Mouse (Mus musculus) embryonic facial prominence, embryonic 10.5 days (tissue): ENCODE results near the gene Acsf3. TPM values are rescaled to one million over a fixed set of nuclear protein-coding genes. Genes with fewer than 3 reads are reported as not detected.

Source experiments
- DNase-seq: peaks from one replicate; pipeline ENCODE4 v3.0.0-alpha.2; 2017; ENCODE audit warnings: low spot score
- H3K27ac ChIP-seq: fragments of 300-500 bp; sonication (generic); replicated peaks from 2 replicates; pipeline ENCODE4 v1.5.1; 2016; ENCODE audit warnings: mild to moderate bottlenecking
- H3K27me3 ChIP-seq: fragments of 300-500 bp; sonication (generic); replicated peaks from 2 replicates; pipeline ENCODE4 v1.6.1; 2016; ENCODE audit warnings: low read depth, mild to moderate bottlenecking; ENCODE audit not compliant: poor library complexity, severe bottlenecking
- H3K36me3 ChIP-seq: fragments of 300-500 bp; sonication (generic); replicated peaks from 2 replicates; pipeline ENCODE4 v1.6.1; 2016; ENCODE audit warnings: mild to moderate bottlenecking, moderate library complexity
- H3K4me1 ChIP-seq: fragments of 300-500 bp; sonication (generic); 2 replicates; pipeline ENCODE4 v1.6.1; 2016
- H3K4me3 ChIP-seq: fragments of 300-500 bp; sonication (generic); 2 replicates; pipeline ENCODE4 v1.5.1; 2016; ENCODE audit warnings: mild to moderate bottlenecking, moderate library complexity
- H3K9me3 ChIP-seq: fragments of 300-500 bp; sonication (generic); 2 replicates; pipeline ENCODE4 v1.6.1; 2016; ENCODE audit warnings: mild to moderate bottlenecking
- WGBS: fragments of 180-500 bp; shearing (Covaris S2); methylation state at CpG from one replicate; pipeline ENCODE4 v1.1.7; 2016; 5-methylcytosine and 5-hydroxymethylcytosine counted together
- polyA plus RNA-seq: library from polyadenylated mRNA; unstranded; fragments of >200 nt; fragmentation: Nextera tagmentation; extraction: Ambion mirVana; gene quantifications from 2 replicates; pipeline ENCODE4 v1.2.1, GENCODE M21; 2016

Acsf3 gene
- polyA plus RNA-seq, 1 experiment from 2014 or later: 16.4 TPM

- DNase-seq: peak; percentile 35
- no peak overlapping the region for H3K4me3 ChIP-seq
- 38% methylated on average over 13 of the region's 13 CpGs for WGBS
- H3K27me3 ChIP-seq: 0 out of 2 replicates have a peak, but pooled peaks cover 3% of the 10 kb centered on the region
- no peaks in the 10 kb centered on the region for H3K9me3 ChIP-seq
- H3K4me1 ChIP-seq: peaks cover 19% of the 10 kb centered on the region
- peak overlapping the region; percentile 59 for H3K27ac ChIP-seq
- H3K36me3 ChIP-seq: peaks cover 28% of the 10 kb centered on the region
Observed at GRCm38 (mm10) chr8:122817724-122818496, 42.6 kb downstream of the Acsf3 start.

GRCm38 (mm10) chr8:122819776-122820175 lies 44.5 kb downstream of the Acsf3 start:
- 81% methylated on average over 11 of the region's 11 CpGs for WGBS
- no peak overlapping the region for H3K4me3 ChIP-seq
- H3K4me1 ChIP-seq: peaks cover 29% of the 10 kb centered on the region
- H3K36me3 ChIP-seq: peaks cover 18% of the 10 kb centered on the region
- H3K27ac ChIP-seq: no peak overlapping the region
- no peak for DNase-seq
- H3K27me3 ChIP-seq: 0 out of 2 replicates have a peak, but pooled peaks cover 3% of the 10 kb centered on the region
- H3K9me3 ChIP-seq: no peaks in the 10 kb centered on the region

- no peaks in the 10 kb centered on the region for H3K9me3 ChIP-seq
- WGBS: 30% methylated on average over 5 of the region's 5 CpGs
- no peak for DNase-seq
Observed at GRCm38 (mm10) chr8:122824571-122824970, 49.3 kb downstream of the Acsf3 start.

GRCm38 (mm10) chr8:122824986-122825385 lies 49.7 kb downstream of the Acsf3 start:
- WGBS: 82% methylated on average over 9 of the region's 9 CpGs
- H3K27ac ChIP-seq: no peak overlapping the region
- H3K4me3 ChIP-seq: no peak overlapping the region
- peaks cover 31% of the 10 kb centered on the region for H3K4me1 ChIP-seq
- H3K27me3 ChIP-seq: peaks cover 11% of the 10 kb centered on the region
- DNase-seq: no peak
- H3K9me3 ChIP-seq: no peaks in the 10 kb centered on the region
- no peaks in the 10 kb centered on the region for H3K36me3 ChIP-seq

More at GRCm38 (mm10) chr8:122824571-122824970, 49.3 kb downstream of the Acsf3 start:
- Histone ChIP-seq H3K4me1 (peaks cover 31% of the 10 kb centered on the region), H3K4me3 (no peak overlapping the region), H3K27me3 (peaks cover 11% of the 10 kb centered on the region), H3K27ac (peak overlapping the region; percentile 26; the same call in 1 of the 2 replicates), H3K36me3 (no peaks in the 10 kb centered on the region)

- Histone ChIP-seq H3K27ac (no peak overlapping the region), H3K27me3 (peaks cover 11% of the 10 kb centered on the region), H3K4me1 (peaks cover 34% of the 10 kb centered on the region), H3K4me3 (no peak overlapping the region), H3K36me3 (no peaks in the 10 kb centered on the region), H3K9me3 (no peaks in the 10 kb centered on the region)
- WGBS: 82% methylated on average over 8 of the region's 8 CpGs
- DNase-seq: no peak
Observed at GRCm38 (mm10) chr8:122825408-122825807, 50.1 kb downstream of the Acsf3 start.

GRCm38 (mm10) chr8:122829396-122829795 lies 54.1 kb downstream of the Acsf3 start:
- H3K27me3 ChIP-seq: peaks cover 11% of the 10 kb centered on the region
- no peaks in the 10 kb centered on the region for H3K36me3 ChIP-seq
- H3K9me3 ChIP-seq: no peaks in the 10 kb centered on the region
- 75% methylated on average over 3 of the region's 3 CpGs for WGBS
- H3K4me1 ChIP-seq: peaks cover 28% of the 10 kb centered on the region
- H3K4me3 ChIP-seq: no peak overlapping the region
- no peak for DNase-seq
- H3K27ac ChIP-seq: no peak overlapping the region

- Histone ChIP-seq H3K9me3 (no peaks in the 10 kb centered on the region), H3K36me3 (no peaks in the 10 kb centered on the region), H3K27me3 (peaks cover 11% of the 10 kb centered on the region), H3K4me3 (no peak overlapping the region), H3K27ac (no peak overlapping the region), H3K4me1 (peaks cover 22% of the 10 kb centered on the region)
- DNase-seq: peak; percentile 90
- WGBS: 45% methylated on average over 8 of the region's 8 CpGs
Observed at GRCm38 (mm10) chr8:122830349-122831061, 55.2 kb downstream of the Acsf3 start.

- H3K27me3 ChIP-seq: peaks cover under 1% of the 10 kb centered on the region
- 82% methylated on average over 8 of the region's 8 CpGs for WGBS
Observed at GRCm38 (mm10) chr8:122834416-122834815, 59.1 kb downstream of the Acsf3 start.

GRCm38 (mm10) chr8:122834971-122835370 lies 59.7 kb downstream of the Acsf3 start:
- DNase-seq: peak; percentile 81
- no peak overlapping the region for H3K4me3 ChIP-seq
- H3K9me3 ChIP-seq: no peaks in the 10 kb centered on the region
- H3K4me1 ChIP-seq: peaks cover 13% of the 10 kb centered on the region; the same call in 1 of the 2 replicates
- H3K36me3 ChIP-seq: no peaks in the 10 kb centered on the region
- 39% methylated on average over 8 of the region's 8 CpGs for WGBS
- no peaks in the 10 kb centered on the region for H3K27me3 ChIP-seq
- no peak overlapping the region for H3K27ac ChIP-seq

More at GRCm38 (mm10) chr8:122834416-122834815, 59.1 kb downstream of the Acsf3 start:
- no peaks in the 10 kb centered on the region for H3K9me3 ChIP-seq
- H3K36me3 ChIP-seq: no peaks in the 10 kb centered on the region
- DNase-seq: no peak
- H3K27ac ChIP-seq: no peak overlapping the region
- H3K4me1 ChIP-seq: peaks cover 8% of the 10 kb centered on the region; the same call in 1 of the 2 replicates
- no peak overlapping the region for H3K4me3 ChIP-seq

- DNase-seq: no peak
- Histone ChIP-seq H3K4me3 (no peak overlapping the region), H3K4me1 (peaks cover 16% of the 10 kb centered on the region), H3K27me3 (no peaks in the 10 kb centered on the region), H3K27ac (no peak overlapping the region), H3K9me3 (no peaks in the 10 kb centered on the region), H3K36me3 (no peaks in the 10 kb centered on the region)
- 89% methylated on average over 12 of the region's 12 CpGs for WGBS
Observed at GRCm38 (mm10) chr8:122836199-122836598, 60.9 kb downstream of the Acsf3 start.

- 93% methylated on average over 13 of the region's 13 CpGs for WGBS
- peaks cover 19% of the 10 kb centered on the region for H3K4me1 ChIP-seq
- no peak overlapping the region for H3K27ac ChIP-seq
- no peaks in the 10 kb centered on the region for H3K27me3 ChIP-seq
- H3K36me3 ChIP-seq: no peaks in the 10 kb centered on the region
- no peak for DNase-seq
- H3K9me3 ChIP-seq: no peaks in the 10 kb centered on the region
- H3K4me3 ChIP-seq: no peak overlapping the region
Observed at GRCm38 (mm10) chr8:122836696-122837095, 61.4 kb downstream of the Acsf3 start.

GRCm38 (mm10) chr8:122844161-122844560 lies 68.9 kb downstream of the Acsf3 start:
- DNase-seq: no peak
- H3K27ac ChIP-seq: no peak overlapping the region
- H3K27me3 ChIP-seq: peaks cover 19% of the 10 kb centered on the region
- peaks cover 31% of the 10 kb centered on the region for H3K4me1 ChIP-seq
- WGBS: 62% methylated on average over 3 of the region's 3 CpGs
- no peaks in the 10 kb centered on the region for H3K36me3 ChIP-seq
- no peak overlapping the region for H3K4me3 ChIP-seq
- no peaks in the 10 kb centered on the region for H3K9me3 ChIP-seq
